ENCODE assay signal across 13 mouse cellular contexts in the genomic region with DNA sequence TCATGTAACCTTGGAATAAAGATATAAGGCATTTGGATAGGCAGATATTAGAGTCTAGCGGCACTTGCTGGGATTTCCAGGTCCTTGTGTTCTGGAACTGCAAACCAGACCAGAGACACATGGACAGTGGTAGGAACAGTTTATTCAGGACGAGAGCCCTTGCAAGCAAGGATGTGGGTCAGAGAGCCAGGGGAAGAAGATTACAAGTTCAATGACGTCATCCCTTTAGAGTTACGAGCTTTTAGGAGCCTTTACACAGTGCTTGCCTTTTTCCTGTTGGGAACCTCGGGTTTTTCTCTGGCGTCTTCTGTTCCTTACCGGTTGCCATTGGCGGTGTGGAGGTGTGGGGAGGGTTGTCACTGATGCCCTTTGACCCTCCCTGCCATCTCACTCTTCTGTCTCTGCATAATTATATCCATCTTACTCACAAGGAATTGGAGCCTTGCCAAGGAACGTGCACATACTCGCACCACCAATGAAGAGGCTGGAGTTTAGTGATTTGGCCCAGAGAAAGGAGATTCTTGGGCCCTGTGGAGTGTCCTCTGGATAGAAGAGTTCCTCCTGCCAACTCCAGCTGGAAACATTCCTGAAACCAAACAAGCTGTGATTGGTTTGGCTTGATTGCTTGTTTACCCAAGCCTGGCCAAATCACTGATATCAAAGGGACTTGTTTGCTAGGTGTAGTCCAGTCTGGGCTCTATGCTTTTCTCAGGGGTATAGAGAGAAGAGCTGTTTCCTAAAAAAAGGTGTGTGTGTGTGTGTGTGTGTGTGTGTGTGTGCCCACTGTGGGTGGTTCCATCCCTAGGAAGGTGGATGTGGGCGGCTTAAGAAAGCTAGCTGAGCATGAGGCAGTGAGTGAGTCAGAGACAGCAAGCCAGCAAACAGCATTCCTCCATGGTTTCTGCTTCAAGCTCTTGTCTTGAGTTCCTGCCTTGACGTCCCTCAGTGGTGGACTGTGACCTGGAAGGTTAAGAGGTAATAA. TPM values are rescaled to one million over a fixed set of nuclear protein-coding genes. Genes with fewer than 3 reads are reported as not detected.
DNase-seq lines count a peak whose midpoint lies in the region; ATAC-seq and TF ChIP-seq lines count a peak whose summit lies in the region.
"Had no signal": no experiment of that assay in that cellular context is flagged by ENCODE, and none has a peak within 500 bp of the region (broad histone marks: within the 10 kb centered on the region; RNA-seq: fewer than 3 reads in every experiment).

No protein-coding gene starts in this region.

- H3K4me3 ChIP-seq in layer of hippocampus, adult 2 months = no peak overlapping the region
- H3K4me3 ChIP-seq in lung, embryonic 15.5 days = no peak overlapping the region
- H3K4me3 ChIP-seq: hindbrain, embryonic 13.5 days; midbrain, embryonic 12.5 days had no signal

- peaks cover 20% of the 10 kb centered on the region for H3K4me1 ChIP-seq in lung, embryonic 15.5 days

- TF ChIP-seq CTCF in layer of hippocampus, adult 2 months (conservative IDR thresholded peaks at IDR 0.05) = no peak

- no peak overlapping the region for H3K4me2 ChIP-seq in lung, embryonic 15.5 days
- H3K4me2 ChIP-seq: hindbrain, embryonic 13.5 days; midbrain, embryonic 12.5 days had no signal

- peak in 1 of 2 experiments; percentile 29 for DNase-seq in layer of hippocampus, adult 2 months (ENCODE audit: low spot score in 2 of 2)
- no peak for DNase-seq in layer of hippocampus, adult 11-12 months (ENCODE audit: low spot score)
- peak; percentile 22 for DNase-seq in adipocyte (ENCODE audit: low spot score)
- DNase-seq in heart, adult 9 months (ENCODE audit: low spot score in 2 of 2) = peak; percentile 34 to 59
- DNase-seq in testis, postnatal 14 days (ENCODE audit: low spot score) = no peak
- DNase-seq in ovary, adult 18-20 months (ENCODE audit: low spot score) = no peak
- no peak for DNase-seq in gastrocnemius, postnatal 4 days (ENCODE audit: low spot score in 2 of 2)
- DNase-seq: retina, postnatal 1 day; thymus, postnatal 25 days had no signal

- no peak overlapping the region for H3K9ac ChIP-seq in lung, embryonic 15.5 days
- H3K9ac ChIP-seq: hindbrain, embryonic 13.5 days; midbrain, embryonic 12.5 days had no signal

- peak overlapping the region; percentile 33; the same call in 1 of the 2 replicates for H3K27ac ChIP-seq in layer of hippocampus, adult 2 months
- no peak overlapping the region for H3K27ac ChIP-seq in lung, embryonic 15.5 days
- H3K27ac ChIP-seq: hindbrain, embryonic 13.5 days; midbrain, embryonic 12.5 days had no signal

- H3K36me3 ChIP-seq in lung, embryonic 15.5 days = no peaks in the 10 kb centered on the region
- H3K36me3 ChIP-seq: hindbrain, embryonic 13.5 days; midbrain, embryonic 12.5 days had no signal

- no peaks in the 10 kb centered on the region for H3K9me3 ChIP-seq in lung, embryonic 15.5 days
- H3K9me3 ChIP-seq: hindbrain, embryonic 13.5 days; midbrain, embryonic 12.5 days had no signal

- ATAC-seq in lung, embryonic 15.5 days (ENCODE audit: borderline replicate concordance, extremely low read depth, low FRiP score, low TSS enrichment) = peak; percentile 49; the same call in 1 of the 2 replicates

- WGBS in lung, embryonic 15.5 days = 36% methylated on average over 12 of the region's 12 CpGs

- H3K27me3 ChIP-seq in lung, embryonic 15.5 days = no peaks in the 10 kb centered on the region
- H3K27me3 ChIP-seq: midbrain, embryonic 12.5 days had no signal

RNA-seq across cellular contexts. Expression of a gene that starts 42.0 kb away (rescaled TPM):
- 100 to 1,000 TPM; 106 to 110 TPM for total RNA-seq in layer of hippocampus, adult 2 months (2021)
- 11.3 and 13.2 TPM in 2 replicates for polyA plus RNA-seq in lung, embryonic 15.5 days (2015; fragmentation: Nextera tagmentation; extraction: Ambion mirVana)
- total RNA-seq in gastrocnemius, postnatal 4 days (2021) = 10 to 100 TPM; 18.5 to 23.6 TPM
- total RNA-seq: MEL had no signal

Comparison
In these comparisons a context has a peak if more than half of its experiments do, and no peak if none do; other contexts are left out.
1. DNase-seq: peak in adipocyte (single experiment) and heart, adult 9 months (2 of 2); none in layer of hippocampus, adult 11-12 months (single experiment), testis, postnatal 14 days (single experiment), ovary, adult 18-20 months (single experiment) and gastrocnemius, postnatal 4 days (0 of 2).
2. RNA of a gene that starts 42.0 kb away (total RNA-seq): 106 to 110 TPM in layer of hippocampus, adult 2 months; 18.5 to 23.6 TPM in gastrocnemius, postnatal 4 days; every median in the first group is over 4 times any median in the second.